Mouse (Mus musculus): Measurements from ENCODE around the gene Golga1. TPM values are rescaled to one million over a fixed set of nuclear protein-coding genes. Genes with fewer than 3 reads are reported as not detected.

The Golga1 gene
- polyA plus RNA-seq, 1 experiment from 2014 or later, result 12.1 TPM

GRCm38 (mm10) chr2:39004880-39005435 is 60.4 kb downstream of the Golga1 start, which contains the start of gene Arpc5l:
Gene Arpc5l, plus strand, starts transcription at chr2:39005348.
- H3K9ac ChIP-seq, result peak within 1 kb of the TSS; percentile 91
- H3K4me3 ChIP-seq, result peak within 1 kb of the TSS; percentile 86
- H3K9me3 ChIP-seq (replicated peaks), result no peaks in the 10 kb centered on the region
- H3K4me2 ChIP-seq, result peak within 1 kb of the TSS; percentile 96
- H3K27me3 ChIP-seq (replicated peaks), result no peaks in the 10 kb centered on the region
- peaks cover 66% of the 10 kb centered on the region for H3K4me1 ChIP-seq
- peak within 1 kb of the TSS; percentile 87 for H3K27ac ChIP-seq
- ATAC-seq, result peak; percentile 83
- WGBS (ENCODE audit: insufficient replicate concordance), result under 1% methylated on average over 58 of the region's 58 CpGs
- peaks cover 43% of the 10 kb centered on the region for H3K36me3 ChIP-seq

DNA sequence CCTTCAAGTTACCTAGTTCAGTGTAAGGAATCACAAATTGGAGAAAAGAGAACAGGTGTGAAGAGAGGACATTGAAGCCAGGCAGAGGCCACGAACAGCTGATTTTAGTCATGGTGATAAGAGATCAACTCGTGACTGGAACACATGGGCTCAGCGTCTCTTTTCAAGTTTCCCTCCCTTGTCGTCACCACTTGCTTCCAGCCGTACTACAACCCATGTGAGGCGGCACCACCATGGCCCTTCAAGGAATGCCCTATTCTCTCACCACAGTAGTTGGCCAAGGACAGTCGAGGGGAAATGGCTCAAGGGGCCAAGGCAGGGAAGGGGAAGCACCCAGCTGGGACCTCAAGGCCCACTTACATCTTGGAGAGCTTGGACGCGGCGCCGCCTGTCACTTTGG is 61.0 kb downstream of the Golga1 start:
- Histone ChIP-seq H3K4me1 (peaks cover 67% of the 10 kb centered on the region), H3K4me2 (peak overlapping the region; percentile 96)
- 2% methylated on average over 11 of the region's 11 CpGs for WGBS (ENCODE audit: insufficient replicate concordance)

GRCm38 (mm10) chr2:39003512-39003911 is 61.8 kb downstream of the Golga1 start:
- Histone ChIP-seq H3K4me3 (peak overlapping the region; percentile 86), H3K36me3 (peaks cover 49% of the 10 kb centered on the region), H3K4me1 (peaks cover 65% of the 10 kb centered on the region), H3K27ac (peak overlapping the region; percentile 87), H3K4me2 (peak overlapping the region; percentile 96), H3K9ac (peak overlapping the region; percentile 91), H3K9me3 (replicated peaks) (no peaks in the 10 kb centered on the region), H3K27me3 (replicated peaks) (no peaks in the 10 kb centered on the region)
- no peak for ATAC-seq
- 19% methylated on average over 5 of the region's 5 CpGs for WGBS (ENCODE audit: insufficient replicate concordance)

More for the DNA sequence above, 61.0 kb downstream of the Golga1 start:
- H3K9me3 ChIP-seq (replicated peaks), result no peaks in the 10 kb centered on the region
- H3K36me3 ChIP-seq, result peaks cover 49% of the 10 kb centered on the region
- H3K27ac ChIP-seq, result peak overlapping the region; percentile 87
- no peak for ATAC-seq
- no peaks in the 10 kb centered on the region for H3K27me3 ChIP-seq (replicated peaks)
- H3K4me3 ChIP-seq, result peak overlapping the region; percentile 86
- peak overlapping the region; percentile 91 for H3K9ac ChIP-seq

- no peaks in the 10 kb centered on the region for H3K9me3 ChIP-seq (replicated peaks)
- peak overlapping the region; percentile 96 for H3K4me2 ChIP-seq
- H3K36me3 ChIP-seq, result peaks cover 49% of the 10 kb centered on the region
- peak overlapping the region; percentile 86 for H3K4me3 ChIP-seq
- no peaks in the 10 kb centered on the region for H3K27me3 ChIP-seq (replicated peaks)
- H3K9ac ChIP-seq, result peak overlapping the region; percentile 91
- H3K27ac ChIP-seq, result peak overlapping the region; percentile 87
- peaks cover 67% of the 10 kb centered on the region for H3K4me1 ChIP-seq
- whole genome bisulfite sequencing (ENCODE audit: insufficient replicate concordance), result 20% methylated on average over 8 of the region's 8 CpGs
- ATAC-seq, result no peak
Observed at GRCm38 (mm10) chr2:39003106-39003505, 62.2 kb downstream of the Golga1 start.

DNA sequence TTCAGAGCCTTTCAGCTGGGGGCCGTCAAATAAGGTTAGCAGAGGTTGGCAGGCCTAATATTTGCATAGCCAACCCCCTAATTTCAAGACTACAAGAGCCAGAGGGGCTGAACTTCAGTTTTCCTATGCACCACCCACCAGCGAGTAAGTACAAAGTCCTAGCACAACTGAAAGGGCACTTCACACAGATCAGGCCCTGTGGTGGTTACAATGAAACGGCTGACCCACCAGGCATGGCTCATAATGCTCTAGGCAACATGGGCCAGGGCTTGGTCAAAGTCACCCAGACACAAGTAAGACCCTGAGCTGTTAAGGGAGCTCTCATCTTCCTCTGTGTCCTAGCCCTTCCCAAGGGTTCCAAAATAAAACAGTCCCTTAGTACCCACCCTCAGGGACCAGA is 63.5 kb downstream of the Golga1 start:
- peak overlapping the region; percentile 96 for H3K4me2 ChIP-seq
- 59% methylated on average over 3 of the region's 3 CpGs for WGBS (ENCODE audit: insufficient replicate concordance)
- peak overlapping the region; percentile 86 for H3K4me3 ChIP-seq
- H3K9ac ChIP-seq, result peak overlapping the region; percentile 57
- H3K4me1 ChIP-seq, result peaks cover 69% of the 10 kb centered on the region
- H3K27me3 ChIP-seq (replicated peaks), result no peaks in the 10 kb centered on the region; the same call in 1 of the 2 replicates
- peak overlapping the region; percentile 87 for H3K27ac ChIP-seq
- no peaks in the 10 kb centered on the region for H3K9me3 ChIP-seq (replicated peaks)
- ATAC-seq, result no peak
- H3K36me3 ChIP-seq, result peaks cover 49% of the 10 kb centered on the region

DNA sequence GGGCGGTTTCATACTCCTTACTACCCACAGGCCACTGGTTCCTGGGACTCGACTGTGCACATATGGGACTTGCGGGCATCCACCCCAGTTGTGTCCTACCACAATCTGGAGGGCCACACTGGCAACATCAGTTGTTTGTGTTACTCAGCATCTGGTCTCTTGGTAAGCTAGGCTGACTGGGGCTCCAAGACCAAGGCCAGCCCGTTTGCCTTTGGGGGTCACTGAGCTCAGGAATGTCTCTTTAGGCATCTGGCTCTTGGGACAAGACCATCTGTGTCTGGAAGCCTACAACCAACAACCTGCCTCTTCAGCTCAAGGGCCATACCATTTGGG is 64.8 kb downstream of the Golga1 start:
- Histone ChIP-seq H3K27me3 (replicated peaks) (no peaks in the 10 kb centered on the region; the same call in 1 of the 2 replicates), H3K9me3 (replicated peaks) (no peaks in the 10 kb centered on the region), H3K9ac (no peak overlapping the region), H3K36me3 (peaks cover 49% of the 10 kb centered on the region), H3K4me2 (no peak overlapping the region), H3K4me1 (peaks cover 60% of the 10 kb centered on the region), H3K4me3 (no peak overlapping the region), H3K27ac (0 out of 2 replicates have a peak overlapping the region, but pooled peaks have one; percentile 63)
- ATAC-seq, result no peak
- 74% methylated on average over 4 of the region's 4 CpGs for WGBS (ENCODE audit: insufficient replicate concordance)

DNA sequence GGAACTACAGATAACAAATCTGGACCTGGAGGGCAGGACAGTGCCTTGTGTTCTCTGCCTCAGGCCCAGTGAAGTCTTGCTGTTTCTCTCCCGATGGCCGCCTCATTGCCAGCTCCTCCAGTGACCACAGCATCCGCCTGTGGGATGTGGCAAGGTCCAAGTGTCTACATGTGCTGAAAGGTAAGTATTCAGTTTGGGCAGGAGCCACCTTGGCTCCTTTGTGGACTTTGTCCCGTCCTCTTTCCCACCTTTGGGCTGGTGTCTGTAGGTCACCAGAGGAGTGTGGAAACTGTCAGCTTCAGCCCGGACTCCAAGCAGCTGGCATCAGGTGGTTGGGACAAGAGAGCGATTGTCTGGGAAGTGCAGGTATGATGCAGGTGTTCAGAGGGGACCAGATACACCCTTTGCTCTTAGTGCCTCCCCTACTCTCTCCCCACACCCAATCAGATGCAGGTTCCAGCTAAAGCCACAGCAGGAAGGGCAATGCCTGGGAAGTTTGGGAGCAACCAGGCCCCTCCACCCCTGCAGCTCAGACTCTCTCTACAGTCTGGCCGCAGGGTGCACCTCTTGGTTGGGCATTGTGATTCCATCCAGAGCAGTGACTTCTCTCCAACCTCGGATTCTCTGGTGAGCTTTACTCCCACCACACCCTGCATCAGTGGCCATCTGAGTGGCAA is 65.3 kb downstream of the Golga1 start:
- no peak overlapping the region for H3K4me2 ChIP-seq
- H3K4me3 ChIP-seq, result no peak overlapping the region
- H3K9ac ChIP-seq, result no peak overlapping the region
- H3K36me3 ChIP-seq, result peaks cover 49% of the 10 kb centered on the region
- peak overlapping the region; percentile 63 for H3K27ac ChIP-seq
- H3K27me3 ChIP-seq (replicated peaks), result no peaks in the 10 kb centered on the region; the same call in 1 of the 2 replicates
- no peaks in the 10 kb centered on the region for H3K9me3 ChIP-seq (replicated peaks)
- peaks cover 60% of the 10 kb centered on the region for H3K4me1 ChIP-seq
- no peak for ATAC-seq
- WGBS (ENCODE audit: insufficient replicate concordance), result 58% methylated on average over 8 of the region's 8 CpGs

- peak overlapping the region; percentile 71; the same call in 1 of the 2 replicates for H3K9ac ChIP-seq
- no peak for ATAC-seq
- WGBS (ENCODE audit: insufficient replicate concordance), result 37% methylated on average over 4 of the region's 4 CpGs
Observed at GRCm38 (mm10) chr2:38999381-38999780, 66.0 kb downstream of the Golga1 start.

DNA sequence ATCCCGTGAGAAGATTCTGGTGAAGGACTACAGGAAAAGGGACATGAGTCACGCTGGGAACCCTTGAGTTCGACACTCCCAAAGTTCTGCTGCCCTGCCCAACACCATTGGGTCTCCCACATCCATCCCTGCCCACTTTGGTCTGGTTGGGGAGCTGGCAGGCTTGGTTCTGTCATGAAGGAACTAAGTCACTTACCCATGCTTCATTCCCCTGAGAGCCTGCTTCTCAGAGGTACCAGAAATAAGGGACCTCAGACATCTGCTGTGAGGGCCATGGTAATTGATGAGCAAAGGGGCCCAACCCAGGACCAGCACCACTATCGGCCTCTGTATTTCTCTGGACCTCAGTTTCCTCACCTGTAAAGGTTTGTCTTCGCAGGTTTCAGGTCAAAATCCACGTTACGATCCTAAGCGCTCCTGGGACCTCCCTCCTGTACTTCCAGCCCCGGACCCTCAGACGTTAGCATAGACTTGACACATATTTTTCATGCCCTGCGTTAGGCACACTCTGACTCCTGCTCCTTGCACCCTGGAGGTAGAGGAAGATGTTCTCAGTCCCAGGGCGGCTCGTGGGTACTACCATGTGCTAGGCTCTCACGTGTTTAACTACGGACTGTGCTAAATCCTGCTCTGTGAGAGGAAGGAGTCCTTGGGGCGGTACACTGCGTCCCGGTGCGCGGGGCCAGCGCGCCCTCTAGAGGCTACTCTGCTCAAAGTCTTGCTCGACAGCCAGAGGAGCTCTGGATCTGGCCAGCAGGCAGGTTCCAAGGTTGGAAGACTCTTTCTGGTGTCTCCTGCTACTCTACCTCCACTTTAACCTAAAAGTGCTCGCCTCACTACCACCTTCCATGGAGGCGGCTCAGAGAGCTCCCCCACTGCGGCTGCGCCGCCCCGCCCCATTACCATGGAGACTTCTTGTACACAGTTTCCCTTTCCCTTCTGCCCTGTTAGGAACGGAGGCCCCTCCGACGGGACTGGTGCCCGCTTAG is 67.7 kb downstream of the Golga1 start, which contains the start of gene Wdr38:
Gene Wdr38, plus strand, starts transcription at position 91 of the 989 bp plus-strand sequence.
- 12% methylated on average over 33 of the region's 33 CpGs for WGBS (ENCODE audit: insufficient replicate concordance)
- peak; percentile 87 for ATAC-seq
- peaks cover 41% of the 10 kb centered on the region for H3K4me1 ChIP-seq

More at GRCm38 (mm10) chr2:38999381-38999780, 66.0 kb downstream of the Golga1 start:
- Histone ChIP-seq H3K27me3 (replicated peaks) (no peaks in the 10 kb centered on the region; the same call in 1 of the 2 replicates), H3K4me2 (no peak overlapping the region), H3K27ac (peak overlapping the region; percentile 63), H3K9me3 (replicated peaks) (no peaks in the 10 kb centered on the region), H3K4me3 (no peak overlapping the region), H3K4me1 (peaks cover 58% of the 10 kb centered on the region), H3K36me3 (peaks cover 49% of the 10 kb centered on the region)

DNA sequence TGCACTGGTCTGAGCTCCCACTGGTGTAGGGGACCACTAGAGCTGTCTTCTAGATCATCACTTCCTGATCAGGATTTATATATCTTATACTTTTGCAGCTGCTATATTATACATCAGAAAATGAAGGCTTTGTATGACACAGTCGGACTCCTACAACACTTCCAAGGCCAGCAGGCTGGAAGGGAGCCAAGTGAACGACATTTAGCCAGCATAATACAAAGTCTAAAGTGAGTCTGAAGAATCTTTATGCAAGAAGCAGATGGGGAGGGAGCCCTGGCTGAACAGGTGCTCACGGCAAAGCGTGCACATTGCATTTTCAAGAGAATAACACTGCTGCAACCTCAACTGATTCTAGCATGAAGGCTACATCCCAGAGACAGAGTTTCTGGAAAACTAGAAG is 72.9 kb downstream of the Golga1 start:
- no peaks in the 10 kb centered on the region for H3K9me3 ChIP-seq (replicated peaks)
- no peaks in the 10 kb centered on the region for H3K36me3 ChIP-seq
- no peak overlapping the region for H3K4me3 ChIP-seq
- no peak for ATAC-seq
- WGBS (ENCODE audit: insufficient replicate concordance), result 69% methylated on average over 4 of the region's 4 CpGs
- peaks cover 50% of the 10 kb centered on the region for H3K4me1 ChIP-seq
- H3K27me3 ChIP-seq (replicated peaks), result no peaks in the 10 kb centered on the region; the same call in 1 of the 2 replicates
- H3K27ac ChIP-seq, result no peak overlapping the region
- H3K9ac ChIP-seq, result no peak overlapping the region
- H3K4me2 ChIP-seq, result no peak overlapping the region

More for the DNA sequence above, 67.7 kb downstream of the Golga1 start, which contains the start of gene Wdr38:
- H3K9me3 ChIP-seq (replicated peaks), result no peaks in the 10 kb centered on the region
- H3K36me3 ChIP-seq, result peaks cover 33% of the 10 kb centered on the region
- peak within 1 kb of the TSS; percentile 77 for H3K4me2 ChIP-seq
- H3K4me3 ChIP-seq, result peak within 1 kb of the TSS; percentile 62
- H3K27ac ChIP-seq, result peak within 1 kb of the TSS; percentile 63
- H3K9ac ChIP-seq, result peak within 1 kb of the TSS; percentile 71
- H3K27me3 ChIP-seq (replicated peaks), result no peaks in the 10 kb centered on the region; the same call in 1 of the 2 replicates

GRCm38 (mm10) chr2:38992004-38992403 is 73.3 kb downstream of the Golga1 start:
- H3K27ac ChIP-seq, result no peak overlapping the region

More at GRCm38 (mm10) chr2:38992004-38992403, 73.3 kb downstream of the Golga1 start:
- no peaks in the 10 kb centered on the region; the same call in 1 of the 2 replicates for H3K27me3 ChIP-seq (replicated peaks)
- no peaks in the 10 kb centered on the region for H3K9me3 ChIP-seq (replicated peaks)
- no peaks in the 10 kb centered on the region for H3K36me3 ChIP-seq
- H3K4me1 ChIP-seq, result peaks cover 50% of the 10 kb centered on the region
- 0 out of 2 replicates have a peak, but pooled peaks have one; percentile 7 for ATAC-seq
- no peak overlapping the region for H3K4me3 ChIP-seq
- no peak overlapping the region for H3K4me2 ChIP-seq
- no peak overlapping the region for H3K9ac ChIP-seq
- WGBS (ENCODE audit: insufficient replicate concordance), result 38% methylated on average over 4 of the region's 4 CpGs

Data from liver, embryonic 12.5 days (tissue).